Mouse (Mus musculus) cerebellum, adult (tissue): Measurements from ENCODE around the gene Lin7b.

Source experiments
- ATAC-seq: cut with Nextera tagmentation; 2 replicates; pipeline ENCODE4 v1.9.2; 2017; ENCODE audit warnings: mild to moderate bottlenecking, moderate library complexity, mixed read lengths; ENCODE audit not compliant: insufficient number of reproducible peaks, low FRiP score, low TSS enrichment

The Lin7b gene

DNA sequence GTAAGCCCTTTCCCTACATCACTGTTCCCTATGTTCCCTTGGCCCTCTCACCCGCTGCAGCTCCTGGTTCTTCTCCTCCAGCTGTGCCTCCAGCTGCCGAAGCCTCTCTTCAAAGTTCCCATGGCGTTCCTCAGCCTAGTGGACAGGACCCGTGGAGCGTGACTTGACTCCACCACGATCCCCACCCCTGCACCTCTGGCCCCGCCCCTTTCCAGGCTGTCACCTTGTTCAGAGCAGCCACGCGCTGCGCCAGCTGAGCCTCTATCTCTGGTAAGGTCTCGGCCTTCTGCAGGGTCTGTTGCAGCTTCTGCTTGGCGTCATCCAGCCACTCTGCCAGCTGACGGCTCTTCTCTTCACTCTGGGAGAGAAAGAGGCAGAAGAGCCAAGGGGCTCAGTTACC lies 14.3 kb downstream of the Lin7b start:
- ATAC-seq, result no peak

DNA sequence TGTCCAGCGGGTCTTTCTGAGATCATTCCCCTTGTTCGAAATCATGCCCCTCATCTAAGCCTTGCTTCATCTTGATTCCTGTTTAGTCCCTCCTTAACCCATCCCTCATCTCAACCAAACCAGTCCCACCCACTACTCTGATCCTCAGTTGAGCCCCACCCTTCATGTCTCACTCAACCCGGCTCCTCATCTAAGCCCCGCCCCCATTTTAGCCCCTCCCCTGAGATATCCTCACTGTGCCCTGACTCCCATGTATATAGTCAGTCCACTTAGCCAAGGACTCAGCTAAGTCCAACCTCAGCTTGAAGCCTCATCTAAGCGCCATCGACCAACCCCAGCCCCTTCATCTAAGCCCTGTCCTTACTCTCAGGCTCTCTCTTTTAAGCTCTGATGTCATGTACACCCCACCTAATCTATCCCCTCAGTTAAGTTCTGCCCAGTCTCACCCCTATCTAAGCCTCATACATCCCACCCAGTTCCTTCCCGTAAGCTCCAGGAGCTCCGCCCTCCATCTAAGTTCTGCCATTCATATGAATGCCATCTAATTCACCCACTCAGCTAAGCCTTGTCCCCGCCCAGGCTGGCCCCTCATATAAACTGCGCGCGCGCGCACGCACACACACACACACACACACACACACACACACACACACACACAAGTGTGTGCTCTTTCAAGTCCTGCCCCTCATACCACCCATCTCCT lies 14.9 kb downstream of the Lin7b start:
- ATAC-seq, result no peak

DNA sequence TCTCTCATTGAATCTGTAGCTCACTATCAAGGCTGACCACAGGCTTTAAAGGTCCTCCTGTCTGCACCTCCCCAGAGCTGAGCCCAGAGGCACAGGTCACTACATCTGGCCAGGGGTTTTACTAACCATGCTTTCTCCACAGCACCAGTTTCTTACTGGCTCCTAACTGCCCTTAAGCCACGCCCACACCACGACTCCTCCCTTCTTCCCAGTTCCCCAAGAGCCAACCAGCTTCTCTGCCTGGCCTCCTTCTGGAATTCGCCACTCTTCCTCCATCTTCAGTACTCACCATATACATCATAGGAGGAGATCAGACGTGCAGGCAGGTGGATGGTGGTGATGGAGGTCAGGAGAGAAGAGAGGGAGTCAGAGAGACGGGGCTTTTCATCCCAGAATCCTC lies 17.3 kb downstream of the Lin7b start:
- ATAC-seq, result no peak

DNA sequence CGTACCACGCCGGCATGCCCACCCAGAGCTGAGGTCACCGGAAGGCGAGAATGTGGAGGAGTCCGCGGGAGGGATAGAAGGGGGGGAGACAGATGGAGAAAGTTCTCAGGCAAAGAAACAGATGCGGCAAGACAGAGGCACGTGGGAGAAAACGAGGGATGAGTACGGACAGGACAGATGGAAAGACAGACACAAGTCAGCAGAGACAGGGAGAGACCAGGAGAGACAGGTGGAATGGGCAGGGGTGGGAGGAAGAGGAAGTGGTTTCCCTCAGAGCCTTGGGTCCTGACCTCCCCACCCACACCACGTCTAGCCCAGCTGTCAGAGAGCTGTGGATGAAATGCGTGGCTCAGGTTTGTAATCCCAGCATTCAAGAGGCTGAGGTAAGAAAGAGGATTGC lies 23.5 kb downstream of the Lin7b start:
- ATAC-seq, result no peak

GRCm38 (mm10) chr7:45343543-45343942 lies 26.8 kb downstream of the Lin7b start:
- ATAC-seq, result no peak

GRCm38 (mm10) chr7:45342081-45342480 lies 28.3 kb downstream of the Lin7b start:
- no peak for ATAC-seq

- 0 out of 2 replicates have a peak, but pooled peaks have one; percentile 17 for ATAC-seq
Measured at GRCm38 (mm10) chr7:45341303-45341702, 29.1 kb downstream of the Lin7b start.

DNA sequence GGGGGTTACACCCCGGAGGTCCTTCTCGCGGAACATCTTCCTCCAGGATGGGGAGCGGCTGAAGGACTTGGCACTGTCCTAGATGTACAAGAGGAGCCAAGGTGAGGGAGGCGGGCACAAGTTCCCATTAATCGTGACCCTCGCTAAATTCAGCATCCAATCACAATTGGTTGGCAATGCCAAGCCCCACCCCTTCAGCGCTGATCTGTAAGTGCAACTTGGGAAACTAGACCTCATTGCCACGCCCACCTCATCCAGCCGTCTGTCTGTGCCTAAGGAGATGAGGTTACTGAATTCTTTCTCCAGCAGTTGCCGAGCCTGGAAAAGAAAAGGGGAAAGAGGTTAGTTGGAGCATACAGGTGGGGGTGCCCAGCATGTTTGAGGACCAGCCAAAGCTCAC lies 29.7 kb downstream of the Lin7b start:
- ATAC-seq, result no peak

GRCm38 (mm10) chr7:45340066-45340442 lies 30.3 kb downstream of the Lin7b start:
- ATAC-seq, result no peak

DNA sequence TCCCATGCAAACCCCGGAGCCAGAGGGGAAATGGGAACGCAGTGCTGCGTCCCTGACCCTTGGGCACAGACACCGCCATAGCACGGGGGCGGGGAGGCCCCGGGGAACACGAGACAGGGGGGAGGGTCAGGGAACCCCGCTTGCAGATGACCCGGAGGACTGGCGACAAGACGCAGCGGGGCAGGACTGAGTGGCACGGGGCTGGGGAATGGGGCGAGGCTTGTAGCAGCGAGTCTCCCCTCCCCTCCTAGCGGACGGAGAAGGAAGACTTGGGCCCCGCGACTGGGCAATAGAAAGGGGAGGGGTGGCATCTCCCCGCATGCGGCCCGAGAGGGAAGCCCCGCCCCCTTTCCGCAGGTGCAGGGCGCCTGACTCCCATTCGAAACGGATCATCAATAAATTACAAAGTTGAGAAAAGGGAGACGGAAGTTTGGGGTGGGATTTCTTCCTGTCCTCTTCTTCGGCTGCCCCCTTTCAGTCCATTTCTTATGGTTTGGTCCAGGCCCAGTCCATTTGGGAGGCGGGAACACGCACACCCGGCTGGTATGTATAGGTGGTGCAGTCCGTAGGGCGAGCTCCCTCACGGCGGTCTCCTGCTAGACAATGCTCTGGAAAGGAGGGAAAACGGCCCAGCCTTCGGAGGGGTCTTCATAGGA lies 30.8 kb downstream of the Lin7b start:
- ATAC-seq, result peak; percentile 59; the same call in 1 of the 2 replicates

- ATAC-seq, result no peak
Measured at GRCm38 (mm10) chr7:45338161-45338911, 32.0 kb downstream of the Lin7b start.

DNA sequence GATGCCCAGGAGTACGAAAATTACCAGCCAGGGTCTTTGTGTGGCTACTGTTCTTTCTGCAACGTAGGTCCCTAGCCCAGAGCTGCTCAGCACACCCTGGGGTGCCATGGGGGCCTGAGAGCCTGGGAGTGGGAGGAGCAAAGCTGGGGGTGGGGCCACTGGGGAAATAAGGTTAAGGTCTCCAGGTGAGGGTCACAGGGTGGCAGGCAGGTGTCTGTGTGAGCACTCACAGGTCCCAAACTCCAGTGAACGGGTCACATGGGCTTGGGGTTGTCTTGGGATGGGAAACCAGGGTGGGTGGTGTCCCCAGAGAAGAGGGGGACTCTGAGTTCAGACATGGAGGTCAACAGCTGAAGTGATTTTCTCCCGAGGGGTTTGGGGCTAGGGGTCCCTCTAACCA lies 32.9 kb downstream of the Lin7b start:
- ATAC-seq, result no peak

- ATAC-seq, result no peak
Measured at GRCm38 (mm10) chr7:45336319-45336718, 34.1 kb downstream of the Lin7b start.

GRCm38 (mm10) chr7:45335056-45335455 lies 35.3 kb downstream of the Lin7b start, which contains the start of gene Hrc:
Hrc (plus strand) TSS chr7:45335290.
- no peak for ATAC-seq

DNA sequence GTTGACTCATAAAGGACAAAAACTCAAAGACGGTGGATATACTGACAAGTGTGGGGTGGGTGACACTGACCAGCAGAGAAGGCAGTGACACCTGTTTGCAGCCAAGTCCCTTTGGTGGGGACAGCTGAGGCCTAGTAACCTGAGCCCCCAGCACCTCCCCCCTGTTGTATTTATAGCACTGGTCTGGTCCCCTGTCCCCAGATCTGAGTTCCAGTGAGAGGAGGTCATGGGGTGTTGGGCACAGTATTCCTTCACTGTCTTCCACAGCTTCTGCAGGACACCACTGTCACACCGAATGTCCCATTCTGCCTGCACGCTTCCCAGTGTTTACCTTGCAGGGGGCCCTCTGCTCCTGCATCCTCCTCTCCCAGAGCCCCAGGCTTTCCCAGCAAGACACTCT lies 35.8 kb downstream of the Lin7b start:
- no peak for ATAC-seq

DNA sequence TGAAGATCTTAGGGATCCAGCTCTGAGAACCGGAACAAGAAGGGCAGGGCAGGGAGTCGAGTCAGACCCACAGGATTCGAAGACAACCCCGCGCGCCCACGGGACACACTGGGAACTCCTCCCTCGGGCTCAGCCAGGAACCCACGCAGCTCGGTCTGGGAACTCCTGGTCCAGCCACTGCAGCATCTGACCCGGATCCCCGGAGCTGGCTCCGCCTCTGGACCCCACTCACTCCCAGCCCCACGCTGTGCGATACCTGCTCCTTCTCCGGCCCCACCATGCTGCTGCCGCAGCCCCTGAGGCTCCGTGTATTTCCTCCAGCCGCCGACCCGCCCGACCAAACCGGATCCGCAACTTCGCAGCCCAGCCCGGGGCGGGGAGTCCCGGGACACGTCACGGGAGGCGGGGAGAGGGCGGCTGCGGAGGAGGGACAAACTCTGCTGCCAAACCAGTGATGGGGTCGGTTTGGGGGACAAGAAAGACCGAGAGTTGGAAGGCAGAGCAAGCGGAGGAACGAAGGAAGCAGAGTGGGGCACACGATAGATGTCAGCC lies 36.9 kb downstream of the Lin7b start, which contains the start of gene Trpm4:
Gene Trpm4, minus strand, starts transcription at position 350 of the 552 bp plus-strand sequence.
- ATAC-seq, result peak; percentile 51; the same call in 1 of the 2 replicates

DNA sequence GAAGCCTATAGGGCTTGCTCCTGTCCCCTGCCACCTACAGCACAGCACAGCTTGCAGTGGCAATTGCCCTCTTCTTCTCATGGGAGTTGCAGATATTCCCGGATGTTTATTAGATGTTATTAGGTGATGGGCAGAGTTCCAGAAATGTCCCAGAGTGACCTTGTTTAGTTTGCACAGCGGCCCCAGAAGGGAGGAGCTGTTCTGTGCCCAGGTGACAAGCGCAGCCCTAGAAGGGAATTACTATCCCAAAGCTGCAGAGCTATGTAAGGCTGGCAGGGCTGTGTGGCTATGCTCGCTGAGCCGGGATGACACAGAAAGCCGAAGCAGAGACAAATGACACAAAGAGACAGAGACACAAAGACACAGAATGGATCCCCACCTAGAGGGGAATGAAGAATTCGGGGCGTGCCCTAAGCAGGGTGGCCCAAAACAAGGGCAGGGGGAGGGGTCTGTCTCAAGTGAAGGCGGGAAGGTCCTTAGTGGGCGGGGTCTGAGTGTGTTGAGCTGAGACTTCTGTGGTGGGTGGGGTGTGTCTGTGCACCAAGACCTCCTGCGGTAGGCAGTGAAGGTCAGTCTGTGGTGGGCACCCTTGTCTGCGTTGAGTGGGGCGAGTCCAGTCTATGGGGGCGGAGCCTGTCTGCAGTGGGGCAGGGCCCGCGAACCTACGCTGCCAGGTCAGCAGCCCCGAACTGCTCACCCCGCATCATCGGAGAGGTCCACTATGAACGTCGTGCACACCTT lies 37.5 kb downstream of the Lin7b start:
- 0 out of 2 replicates have a peak, but pooled peaks have one; percentile 16 for ATAC-seq

DNA sequence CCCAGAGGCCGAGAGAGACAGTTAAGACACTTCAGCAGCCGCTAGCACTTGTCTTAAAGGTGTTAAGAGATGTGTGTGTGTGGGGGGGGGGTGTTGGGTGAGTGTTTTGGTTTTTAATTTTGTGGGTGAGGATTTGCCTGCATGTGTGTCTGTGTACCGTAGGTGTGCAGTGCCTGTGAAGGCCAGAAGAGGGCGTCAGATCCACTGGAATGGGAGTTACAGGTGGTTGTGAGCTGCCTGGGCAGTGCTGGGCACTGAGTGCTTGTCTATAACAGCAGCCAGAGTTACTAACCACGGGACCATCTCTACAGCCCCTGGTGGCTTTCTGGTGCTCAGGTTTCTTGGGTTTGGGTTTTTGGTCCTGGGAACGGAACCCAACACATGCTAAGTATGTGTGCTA lies 38.9 kb downstream of the Lin7b start:
- no peak for ATAC-seq

- no peak for ATAC-seq
Measured at GRCm38 (mm10) chr7:45328841-45329475, 41.4 kb downstream of the Lin7b start.

- ATAC-seq, result no peak
Measured at GRCm38 (mm10) chr7:45325800-45326199, 44.6 kb downstream of the Lin7b start.
